Mouse (Mus musculus) limb, embryonic 13.5 days (tissue): ENCODE measurements around the gene Olfm4. TPM values are rescaled to one million over a fixed set of nuclear protein-coding genes. Genes with fewer than 3 reads are reported as not detected.

ENCODE experiments used
- ATAC-seq: fragments of 200-750 bp; cut with Nextera tagmentation; 2 replicates; pipeline ENCODE4 v1.8.0; 2017; ENCODE audit warnings: low read depth, moderate number of reproducible peaks, moderate TSS enrichment; ENCODE audit not compliant: low FRiP score
- H3K27ac ChIP-seq: fragments of 300-500 bp; sonication (generic); 2 replicates; pipeline ENCODE4 v1.5.1; 2015; ENCODE audit warnings: inconsistent platforms, mild to moderate bottlenecking, moderate library complexity
- H3K27me3 ChIP-seq: fragments of 300-500 bp; sonication (generic); 2 replicates; pipeline ENCODE4 v1.6.1; 2015; ENCODE audit warnings: mild to moderate bottlenecking, inconsistent platforms
- H3K36me3 ChIP-seq: fragments of 300-500 bp; sonication (generic); 2 replicates; pipeline ENCODE4 v1.6.1; 2015; ENCODE audit warnings: inconsistent platforms, mild to moderate bottlenecking, moderate library complexity
- H3K4me1 ChIP-seq: fragments of 300-500 bp; sonication (generic); 2 replicates; pipeline ENCODE4 v1.6.1; 2015; ENCODE audit warnings: inconsistent platforms
- H3K4me2 ChIP-seq: fragments of 300-500 bp; sonication (generic); replicated peaks from 2 replicates; pipeline ENCODE4 v1.6.1; 2015; ENCODE audit warnings: inconsistent platforms, mild to moderate bottlenecking, moderate library complexity
- H3K4me3 ChIP-seq: fragments of 300-500 bp; sonication (generic); 2 replicates; pipeline ENCODE4 v1.5.1; 2015; ENCODE audit warnings: moderate library complexity, mild to moderate bottlenecking, inconsistent platforms
- H3K9ac ChIP-seq: fragments of 300-500 bp; sonication (generic); 2 replicates; pipeline ENCODE4 v1.6.1; 2015; ENCODE audit warnings: mild to moderate bottlenecking, inconsistent platforms
- H3K9me3 ChIP-seq: fragments of 300-500 bp; sonication (generic); 2 replicates; pipeline ENCODE4 v1.6.1; 2016; ENCODE audit warnings: inconsistent platforms
- WGBS: fragments of 180-500 bp; shearing (Covaris S2); methylation state at CpG from one replicate; pipeline ENCODE4 v1.1.7; 2015; 5-methylcytosine and 5-hydroxymethylcytosine counted together
- polyA plus RNA-seq: library from polyadenylated mRNA; unstranded; fragments of >200 nt; fragmentation: Nextera tagmentation; extraction: Ambion mirVana; gene quantifications from 2 replicates; pipeline ENCODE4 v1.2.1, GENCODE M21; 2015

Gene Olfm4
- polyA plus RNA-seq, 1 experiment from 2014 or later = 0.69 TPM

DNA sequence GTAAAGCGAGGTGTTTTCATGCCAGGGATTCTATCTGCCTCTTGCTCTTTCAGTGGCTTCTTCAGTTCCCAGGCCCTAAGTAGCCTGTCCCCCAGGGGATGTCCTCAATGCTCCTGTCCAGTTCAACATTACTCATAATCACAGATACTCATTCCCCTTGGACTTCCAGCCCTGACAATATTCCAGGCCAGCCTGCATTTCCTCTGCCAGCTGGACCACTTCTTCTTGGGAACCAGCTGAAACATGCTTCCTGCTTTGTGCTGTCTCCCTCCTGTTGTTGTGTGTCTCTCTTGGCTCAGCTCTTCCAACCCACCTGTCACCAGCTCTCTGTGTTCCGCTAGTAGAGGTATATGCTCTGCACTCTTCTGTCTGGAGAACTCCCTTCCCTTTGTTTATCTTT, 1.8 kb downstream of the Olfm4 start:
- Histone ChIP-seq H3K9me3 (no peaks in the 10 kb centered on the region), H3K4me2 (no peak overlapping the region), H3K36me3 (no peaks in the 10 kb centered on the region), H3K4me3 (no peak overlapping the region), H3K9ac (no peak overlapping the region), H3K27ac (no peak overlapping the region), H3K27me3 (no peaks in the 10 kb centered on the region), H3K4me1 (no peaks in the 10 kb centered on the region)
- no peak for ATAC-seq
- WGBS = 83% methylated on average over 2 of the region's 2 CpGs

DNA sequence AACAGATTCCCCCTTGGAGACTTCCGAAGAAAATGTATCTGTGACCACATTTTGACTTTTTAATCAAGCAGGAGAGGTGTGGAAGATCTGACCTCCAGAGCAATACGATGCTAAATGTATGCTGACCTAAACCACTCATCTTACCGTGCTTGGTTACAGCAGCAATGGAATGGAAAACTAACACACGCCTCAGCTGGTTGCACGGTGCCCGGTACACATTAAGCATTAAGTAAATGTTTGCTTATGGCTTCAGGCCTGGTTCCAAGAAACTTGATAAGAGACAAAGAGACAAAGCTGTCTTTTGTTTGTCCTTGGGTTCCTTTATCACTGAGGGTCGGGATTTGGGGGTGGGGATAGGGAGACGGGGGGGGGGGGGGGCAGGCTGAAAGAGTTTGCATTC, 3.0 kb downstream of the Olfm4 start:
- Histone ChIP-seq H3K9ac (no peak overlapping the region), H3K27ac (no peak overlapping the region), H3K4me2 (no peak overlapping the region), H3K27me3 (no peaks in the 10 kb centered on the region), H3K4me3 (no peak overlapping the region), H3K9me3 (no peaks in the 10 kb centered on the region), H3K4me1 (no peaks in the 10 kb centered on the region), H3K36me3 (no peaks in the 10 kb centered on the region)
- ATAC-seq = no peak
- WGBS = 81% methylated on average over 8 of the region's 8 CpGs

DNA sequence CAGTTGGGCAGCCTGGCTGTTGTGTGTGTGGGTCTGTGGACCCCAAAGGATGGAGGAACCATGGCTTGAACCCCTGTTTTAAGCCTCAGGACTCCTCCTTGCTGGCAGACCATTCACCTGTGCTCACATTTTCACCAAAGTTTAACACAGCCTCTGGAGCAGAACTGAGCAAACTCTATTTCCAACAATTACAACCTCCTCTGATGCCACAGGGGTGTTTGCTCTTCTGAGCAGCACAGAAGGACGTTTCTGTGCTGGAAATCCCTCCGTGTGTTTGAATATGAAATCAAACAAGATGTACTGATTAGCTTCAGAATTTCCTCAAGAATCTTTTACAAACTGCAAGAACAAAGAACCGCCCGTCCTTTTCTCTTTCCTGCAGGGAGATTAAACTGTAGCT, 5.9 kb downstream of the Olfm4 start:
- Histone ChIP-seq H3K4me1 (no peaks in the 10 kb centered on the region), H3K9ac (no peak overlapping the region), H3K36me3 (no peaks in the 10 kb centered on the region), H3K27ac (no peak overlapping the region), H3K9me3 (no peaks in the 10 kb centered on the region), H3K4me2 (no peak overlapping the region), H3K27me3 (no peaks in the 10 kb centered on the region), H3K4me3 (no peak overlapping the region)
- ATAC-seq = no peak
- 73% methylated on average over 4 of the region's 4 CpGs for WGBS

DNA sequence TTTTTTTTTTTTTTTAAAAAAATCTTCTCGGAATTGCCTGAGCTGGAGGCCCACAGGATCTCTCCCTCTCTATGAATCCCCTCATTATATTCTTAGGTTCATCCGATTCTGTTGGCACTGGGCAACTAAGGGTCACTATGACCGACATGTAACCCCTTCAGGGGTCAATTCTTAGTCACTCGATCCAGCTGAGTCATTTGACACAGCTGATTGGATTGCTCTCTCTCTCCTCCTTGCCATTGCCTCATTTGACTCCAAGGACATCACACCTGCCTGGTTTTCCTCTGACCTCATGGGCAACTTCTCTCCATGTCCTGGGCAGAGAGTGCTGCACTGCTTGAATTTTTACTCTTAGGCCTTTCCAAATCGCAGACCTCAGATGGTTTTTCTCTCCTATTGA, 6.7 kb downstream of the Olfm4 start:
- 64% methylated on average over 5 of the region's 5 CpGs for WGBS
- no peaks in the 10 kb centered on the region for H3K36me3 ChIP-seq
- ATAC-seq = no peak

DNA sequence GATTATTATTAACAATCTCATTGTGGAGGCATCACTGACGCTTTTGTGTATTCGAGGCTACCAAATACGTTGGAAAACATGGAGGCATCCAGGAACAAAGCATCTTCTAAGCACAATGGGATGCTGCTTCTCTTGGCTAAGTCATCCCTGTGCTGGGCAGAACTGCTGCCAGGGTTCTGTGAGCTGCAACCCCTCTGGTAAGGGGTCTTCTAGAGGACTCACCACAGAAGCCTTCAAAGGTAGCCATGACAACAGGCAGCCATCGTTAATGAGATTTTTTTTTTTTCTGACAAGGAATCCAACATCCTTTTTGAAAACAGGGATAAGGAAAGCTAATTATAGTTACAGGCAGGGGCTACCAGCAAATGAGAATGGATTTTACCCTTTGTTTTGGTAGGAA, 13.7 kb downstream of the Olfm4 start:
- 78% methylated on average over 4 of the region's 4 CpGs for WGBS
- Histone ChIP-seq H3K4me3 (no peak overlapping the region), H3K9ac (no peak overlapping the region), H3K4me1 (no peaks in the 10 kb centered on the region; the same call in 1 of the 2 replicates), H3K9me3 (no peaks in the 10 kb centered on the region), H3K36me3 (no peaks in the 10 kb centered on the region), H3K27me3 (no peaks in the 10 kb centered on the region), H3K4me2 (no peak overlapping the region), H3K27ac (no peak overlapping the region)
- no peak for ATAC-seq

More for the DNA sequence above, 6.7 kb downstream of the Olfm4 start:
- H3K9ac ChIP-seq = no peak overlapping the region
- no peak overlapping the region for H3K4me3 ChIP-seq
- H3K27ac ChIP-seq = no peak overlapping the region
- no peak overlapping the region for H3K4me2 ChIP-seq
- H3K4me1 ChIP-seq = no peaks in the 10 kb centered on the region
- H3K9me3 ChIP-seq = no peaks in the 10 kb centered on the region
- no peaks in the 10 kb centered on the region for H3K27me3 ChIP-seq

DNA sequence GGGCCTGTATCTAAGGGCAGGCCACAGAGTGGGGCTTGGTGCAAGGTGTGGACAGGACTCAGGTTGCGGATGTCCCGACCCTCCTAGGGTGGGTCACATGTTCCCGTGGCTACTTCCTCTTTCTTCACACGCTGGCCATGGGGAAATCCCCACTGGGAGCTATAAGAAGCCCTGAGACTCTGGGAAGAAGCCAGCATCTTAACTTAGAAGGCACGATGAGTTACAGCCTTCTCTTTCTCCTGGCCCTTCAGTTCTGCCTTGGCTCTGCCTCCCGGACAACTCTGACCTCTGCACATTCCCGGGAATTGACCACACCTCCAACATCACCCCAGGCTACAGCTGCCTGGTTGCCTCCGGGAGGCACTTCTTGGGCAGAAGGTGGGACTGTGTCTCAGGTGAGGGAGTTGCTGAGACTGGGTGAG, 16.2 kb downstream of the Olfm4 start:
- 46% methylated on average over 8 of the region's 8 CpGs for WGBS

DNA sequence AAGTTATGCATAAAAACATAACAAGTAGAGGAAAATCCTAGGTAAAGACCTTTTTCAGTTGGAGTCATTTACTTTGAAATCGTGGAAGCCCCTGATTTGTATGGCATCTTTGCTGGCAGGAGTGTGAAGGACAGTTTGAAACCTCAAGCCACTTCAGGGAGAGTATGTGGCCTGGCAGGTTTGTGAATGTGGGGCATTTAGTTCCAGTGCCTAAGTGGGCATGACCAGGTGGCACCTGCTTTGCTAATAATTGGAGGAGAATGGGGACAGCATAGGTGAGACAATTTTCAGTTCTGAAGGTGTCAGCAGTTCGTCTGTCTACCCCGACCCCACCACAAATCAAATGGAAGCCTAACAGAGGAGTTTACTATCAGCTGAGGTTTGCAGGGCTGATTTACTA, 23.8 kb downstream of the Olfm4 start:
- no peak overlapping the region for H3K9ac ChIP-seq
- H3K9me3 ChIP-seq = no peaks in the 10 kb centered on the region
- no peak overlapping the region; the same call in 1 of the 2 replicates for H3K27ac ChIP-seq
- no peak for ATAC-seq
- no peaks in the 10 kb centered on the region for H3K36me3 ChIP-seq
- no peak overlapping the region for H3K4me2 ChIP-seq
- 78% methylated on average over 3 of the region's 3 CpGs for WGBS
- H3K27me3 ChIP-seq = no peaks in the 10 kb centered on the region
- peaks cover 4% of the 10 kb centered on the region; the same call in 1 of the 2 replicates for H3K4me1 ChIP-seq
- no peak overlapping the region for H3K4me3 ChIP-seq

More for the DNA sequence above, 16.2 kb downstream of the Olfm4 start:
- no peaks in the 10 kb centered on the region; the same call in 1 of the 2 replicates for H3K4me1 ChIP-seq
- no peak overlapping the region for H3K27ac ChIP-seq
- H3K27me3 ChIP-seq = no peaks in the 10 kb centered on the region
- no peak overlapping the region for H3K4me3 ChIP-seq
- H3K4me2 ChIP-seq = no peak overlapping the region
- no peak for ATAC-seq
- H3K9me3 ChIP-seq = no peaks in the 10 kb centered on the region
- H3K36me3 ChIP-seq = no peaks in the 10 kb centered on the region
- no peak overlapping the region for H3K9ac ChIP-seq

DNA sequence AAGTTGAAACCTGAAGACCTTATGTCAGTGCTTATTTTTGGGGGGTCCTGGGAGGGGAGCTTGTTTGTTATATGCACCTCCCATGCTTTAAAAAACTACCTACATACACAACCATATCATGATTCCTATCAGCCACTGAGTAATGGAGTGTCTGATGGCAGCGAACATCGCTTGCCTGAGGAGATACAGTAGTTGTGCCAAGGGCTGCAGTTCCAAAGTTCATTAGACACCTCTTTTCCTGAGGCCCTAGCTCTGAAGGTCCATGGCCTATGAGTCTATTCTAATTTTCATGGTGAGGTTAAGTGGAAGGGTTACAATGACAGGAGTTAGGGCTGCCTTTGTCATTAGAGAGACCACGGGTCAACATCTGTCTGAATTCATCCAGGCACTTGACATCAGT, 26.5 kb downstream of the Olfm4 start:
- 85% methylated on average over 3 of the region's 3 CpGs for WGBS
- Histone ChIP-seq H3K9ac (no peak overlapping the region), H3K27ac (no peak overlapping the region), H3K27me3 (no peaks in the 10 kb centered on the region), H3K4me2 (no peak overlapping the region), H3K36me3 (no peaks in the 10 kb centered on the region), H3K4me3 (no peak overlapping the region), H3K4me1 (peaks cover 18% of the 10 kb centered on the region), H3K9me3 (no peaks in the 10 kb centered on the region)
- ATAC-seq = no peak

DNA sequence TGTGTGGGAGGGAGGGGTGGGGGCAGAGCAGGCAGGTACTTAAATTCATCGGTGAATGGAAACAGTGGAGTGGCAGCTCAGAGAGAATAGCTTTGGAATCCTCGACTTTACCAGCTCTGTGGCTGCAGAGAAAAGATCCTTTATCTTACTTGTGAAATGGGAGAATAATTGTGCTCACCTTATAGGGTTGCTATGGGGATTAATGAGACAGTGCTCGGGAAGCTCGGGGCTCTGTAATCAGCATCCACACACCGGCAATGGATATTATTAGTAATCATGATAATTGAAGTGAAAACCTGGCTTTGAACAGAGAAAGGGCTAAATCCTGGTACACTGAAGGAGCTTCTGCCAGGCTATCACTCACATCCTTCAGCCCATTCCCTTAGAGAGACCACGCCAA, 31.1 kb downstream of the Olfm4 start:
- Histone ChIP-seq H3K36me3 (no peaks in the 10 kb centered on the region), H3K4me3 (no peak overlapping the region), H3K27ac (no peak overlapping the region), H3K9ac (no peak overlapping the region), H3K4me1 (peaks cover 31% of the 10 kb centered on the region), H3K9me3 (no peaks in the 10 kb centered on the region), H3K27me3 (no peaks in the 10 kb centered on the region), H3K4me2 (no peak overlapping the region)
- 56% methylated on average over 6 of the region's 6 CpGs for whole genome bisulfite sequencing
- no peak for ATAC-seq

DNA sequence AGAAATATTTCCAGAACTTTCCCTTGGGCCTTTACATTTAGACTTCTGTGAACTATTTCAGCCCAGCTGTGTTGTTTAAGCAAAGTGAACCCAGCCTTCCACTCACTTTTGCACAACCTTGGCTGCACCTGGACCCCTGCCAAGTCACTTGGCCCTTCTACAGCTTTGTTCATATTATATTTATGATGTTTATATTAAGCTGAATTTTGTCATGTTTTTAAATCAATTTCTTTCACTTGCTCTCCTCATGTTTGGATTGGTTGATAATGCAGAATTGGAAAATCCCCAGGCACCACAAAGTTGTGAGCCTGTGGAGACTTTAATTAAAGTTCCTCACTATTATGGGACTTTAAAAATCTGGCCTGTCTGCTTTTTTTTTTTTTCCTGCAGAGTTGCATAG, 32.2 kb downstream of the Olfm4 start:
- peak; percentile 81 for ATAC-seq
- Histone ChIP-seq H3K36me3 (no peaks in the 10 kb centered on the region), H3K9me3 (no peaks in the 10 kb centered on the region), H3K9ac (no peak overlapping the region), H3K4me1 (peaks cover 31% of the 10 kb centered on the region), H3K4me2 (no peak overlapping the region), H3K4me3 (no peak overlapping the region), H3K27ac (peak overlapping the region; percentile 72; the same call in 1 of the 2 replicates), H3K27me3 (no peaks in the 10 kb centered on the region)

DNA sequence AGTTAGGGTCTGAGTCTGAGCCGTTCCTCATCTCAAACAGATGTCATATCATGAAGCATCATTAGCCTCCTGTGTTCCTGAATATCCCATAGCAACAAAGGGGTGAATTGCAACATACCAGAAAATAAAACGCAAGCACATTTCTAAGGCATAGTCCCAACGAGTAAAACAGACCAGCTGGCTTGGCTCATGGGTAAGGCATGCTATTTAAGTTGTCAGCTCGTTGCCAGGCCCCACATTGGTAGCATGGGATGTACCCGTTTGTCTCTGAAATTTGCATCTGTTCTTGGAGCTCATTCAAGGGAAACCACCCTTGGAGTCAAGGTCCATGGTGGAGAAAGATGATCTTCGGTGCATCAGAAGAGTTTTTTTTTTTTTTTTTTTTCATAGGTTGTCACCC, 42.2 kb downstream of the Olfm4 start:
- Histone ChIP-seq H3K4me1 (0 out of 2 replicates have a peak, but pooled peaks cover 3% of the 10 kb centered on the region), H3K4me2 (no peak overlapping the region), H3K27me3 (peaks cover 3% of the 10 kb centered on the region; the same call in 1 of the 2 replicates), H3K9me3 (no peaks in the 10 kb centered on the region), H3K9ac (no peak overlapping the region), H3K4me3 (no peak overlapping the region), H3K36me3 (no peaks in the 10 kb centered on the region), H3K27ac (no peak overlapping the region)
- ATAC-seq = no peak
- 70% methylated on average over 6 of the region's 6 CpGs for WGBS

DNA sequence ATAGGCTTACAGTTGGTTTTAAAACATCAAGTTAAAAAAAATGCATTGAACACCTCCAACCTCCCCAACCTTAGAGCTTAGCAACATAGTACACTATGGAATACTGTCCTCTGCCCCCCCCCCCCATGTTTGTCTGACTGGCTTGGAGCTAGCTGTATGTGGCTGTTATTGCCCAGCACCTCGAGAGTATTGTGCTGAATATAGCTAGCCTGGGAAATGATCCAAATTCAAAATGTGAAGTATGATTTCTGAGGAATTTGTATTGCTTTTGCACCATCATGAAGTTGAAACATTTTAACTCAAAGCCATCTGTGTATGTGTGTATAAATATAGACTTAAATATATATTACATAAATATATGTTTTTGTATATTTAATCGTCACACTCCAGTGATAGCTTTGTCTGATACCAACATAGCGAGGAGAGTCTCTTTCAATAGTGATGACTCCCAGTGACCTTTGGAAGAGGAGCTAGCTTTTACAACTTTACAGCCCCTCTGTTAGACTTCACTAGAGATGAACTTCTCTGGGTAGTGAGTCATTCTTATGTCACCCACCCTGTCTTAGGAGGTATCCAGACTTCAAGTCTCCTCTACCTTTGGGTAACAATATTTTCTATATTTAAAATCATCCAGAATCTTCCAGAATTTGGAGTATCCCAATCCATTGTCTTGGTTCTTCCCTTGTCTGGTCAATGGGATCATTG, 45.6 kb downstream of the Olfm4 start:
- ATAC-seq = no peak
- H3K4me3 ChIP-seq = no peak overlapping the region

More for the DNA sequence above, 45.6 kb downstream of the Olfm4 start:
- Histone ChIP-seq H3K4me1 (no peaks in the 10 kb centered on the region), H3K9me3 (no peaks in the 10 kb centered on the region), H3K36me3 (no peaks in the 10 kb centered on the region), H3K27me3 (peaks cover 3% of the 10 kb centered on the region; the same call in 1 of the 2 replicates), H3K4me2 (no peak overlapping the region), H3K27ac (no peak overlapping the region), H3K9ac (no peak overlapping the region)
- WGBS = 74% methylated on average over 3 of the region's 3 CpGs
